Mouse (Mus musculus) Patski (cell line): ENCODE results near the gene Cplx3. TPM values are rescaled to one million over a fixed set of nuclear protein-coding genes. Genes with fewer than 3 reads are reported as not detected.

ENCODE experiments used
- ATAC-seq: fragments of 100-300 bp; one replicate; pipeline ENCODE4 v1.8.0; 2021
- CTCF ChIA-PET: fragments of 350-600 bp; sonication (Branson Sonifier 250); formaldehyde crosslinking; loops from one replicate; lab custom pipeline; 2022; ENCODE audit warnings: inconsistent platforms; lab: Charles Lee
- POLR2A ChIA-PET: fragments of 350-600 bp; sonication (Branson Sonifier 250); formaldehyde crosslinking; loops from one replicate; lab custom pipeline; 2022; ENCODE audit warnings: antibody characterized with exemption, inconsistent platforms; lab: Charles Lee
- DNase-seq: peaks from one replicate; pipeline ENCODE4 v3.0.0-alpha.2; 2011; ENCODE audit warnings: low read depth, low spot score
- H3K27me3 ChIP-seq: fragments of 371-371 bp; one replicate; pipeline ENCODE4 v1.5.1; 2021
- CTCF ChIP-seq: fragments of 100-300 bp; IDR thresholded peaks from one replicate; pipeline ENCODE4 v1.5.1; 2021
- in situ Hi-C: fragments of 300-500 bp; cut with MboI; formaldehyde crosslinking; loops from 3 replicates; pipeline ENCODE4 v1.11.1; 2018; ENCODE audit warnings: low pct_unique_long_range_greater_than_20kb, mixed read lengths
- polyA plus RNA-seq: library from polyadenylated mRNA; unstranded; gene quantifications from one replicate; pipeline ENCODE4 v1.2.3, GENCODE M21; 2021

The Cplx3 gene
- polyA plus RNA-seq, 1 experiment from 2014 or later, result 0.72 TPM

DNA sequence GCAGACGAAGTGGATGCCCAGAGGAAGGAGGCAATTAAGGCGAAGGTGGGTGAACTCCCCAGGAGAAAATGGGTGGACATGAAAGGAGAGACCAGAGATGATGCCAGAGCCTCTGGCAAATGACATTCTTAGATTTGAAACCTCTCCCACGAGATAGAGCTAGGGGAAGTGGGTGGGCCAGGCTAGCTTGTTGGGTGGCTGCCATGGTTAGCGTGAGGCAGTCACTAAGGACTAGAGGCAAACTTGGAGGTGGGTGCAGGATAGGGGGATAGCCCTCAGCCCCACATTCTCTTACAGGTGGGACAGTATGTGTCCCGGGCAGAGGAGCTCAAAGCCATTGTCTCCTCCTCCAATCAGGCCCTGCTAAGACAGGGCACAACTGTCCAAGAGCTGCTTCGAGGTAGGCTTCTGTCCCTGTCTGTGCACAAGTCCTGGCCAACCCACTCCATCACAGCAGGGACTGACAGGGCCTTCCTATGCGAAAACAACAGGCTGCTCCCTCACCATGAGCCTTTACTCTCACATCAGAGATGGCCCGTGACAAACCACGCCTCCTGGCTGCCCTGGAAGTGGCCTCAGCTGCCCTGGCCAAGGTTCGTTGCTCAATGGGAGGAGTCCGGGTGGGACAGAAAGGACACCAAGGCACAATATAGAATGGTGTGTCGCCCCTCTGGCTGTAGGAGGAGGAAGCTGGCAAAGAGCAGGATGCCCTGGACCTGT lies 12.5 kb downstream of the Cplx3 start:
- no peak for ATAC-seq
- CTCF ChIA-PET, result interaction anchor here (1.2 kb wide), 1 partner anchor 35 kb away, joined by 4 read pairs; no protein-coding TSS in a partner anchor
- POLR2A ChIA-PET, result interaction anchor here (1.0 kb wide), 1 partner anchor 11 kb away, joined by 3 read pairs; no protein-coding TSS in a partner anchor
- no peaks in the 10 kb centered on the region for H3K27me3 ChIP-seq
- no peak for DNase-seq
- no peak for TF ChIP-seq CTCF
- in situ Hi-C loops, result loop anchor here (5.0 kb wide), 1 partner anchor 59 kb away; the partner anchor contains the start of gene Csk

DNA sequence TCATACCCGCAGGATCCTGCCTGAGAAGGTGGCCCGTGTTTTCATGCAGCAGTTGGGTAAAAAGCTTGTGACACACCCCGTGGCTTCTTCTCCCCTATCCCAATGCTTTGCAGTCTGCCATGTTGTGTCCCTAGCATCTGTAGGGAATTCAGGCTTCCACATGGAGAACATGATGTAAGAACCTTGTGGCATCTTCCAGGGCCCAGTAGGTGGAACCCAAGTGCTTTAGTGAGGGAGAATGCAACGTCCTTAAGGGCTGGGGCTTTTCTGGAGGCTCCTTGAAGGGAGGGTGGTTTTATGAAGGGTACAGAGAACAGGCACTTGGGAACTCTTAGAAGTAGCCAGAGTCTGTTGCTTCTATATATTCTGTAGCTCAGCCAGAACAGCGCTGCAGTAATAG lies 15.4 kb downstream of the Cplx3 start:
- no peak for DNase-seq
- no peak for ATAC-seq
- CTCF ChIA-PET, result interaction anchor here (0.8 to 3.0 kb wide), 7 partner anchors 14 to 65 kb away, joined by 3 to 13 read pairs (median 4); no protein-coding TSS in a partner anchor
- H3K27me3 ChIP-seq, result no peaks in the 10 kb centered on the region
- no peak for TF ChIP-seq CTCF
- POLR2A ChIA-PET, result interaction anchor here (0.8 to 1.4 kb wide), 3 partner anchors 23 to 73 kb away, joined by 3 read pairs; partner anchors contain the start of gene Lman1l
- in situ Hi-C loops, result loop anchor here (5.0 kb wide), 1 partner anchor 62 kb away; the partner anchor contains the start of gene Csk

DNA sequence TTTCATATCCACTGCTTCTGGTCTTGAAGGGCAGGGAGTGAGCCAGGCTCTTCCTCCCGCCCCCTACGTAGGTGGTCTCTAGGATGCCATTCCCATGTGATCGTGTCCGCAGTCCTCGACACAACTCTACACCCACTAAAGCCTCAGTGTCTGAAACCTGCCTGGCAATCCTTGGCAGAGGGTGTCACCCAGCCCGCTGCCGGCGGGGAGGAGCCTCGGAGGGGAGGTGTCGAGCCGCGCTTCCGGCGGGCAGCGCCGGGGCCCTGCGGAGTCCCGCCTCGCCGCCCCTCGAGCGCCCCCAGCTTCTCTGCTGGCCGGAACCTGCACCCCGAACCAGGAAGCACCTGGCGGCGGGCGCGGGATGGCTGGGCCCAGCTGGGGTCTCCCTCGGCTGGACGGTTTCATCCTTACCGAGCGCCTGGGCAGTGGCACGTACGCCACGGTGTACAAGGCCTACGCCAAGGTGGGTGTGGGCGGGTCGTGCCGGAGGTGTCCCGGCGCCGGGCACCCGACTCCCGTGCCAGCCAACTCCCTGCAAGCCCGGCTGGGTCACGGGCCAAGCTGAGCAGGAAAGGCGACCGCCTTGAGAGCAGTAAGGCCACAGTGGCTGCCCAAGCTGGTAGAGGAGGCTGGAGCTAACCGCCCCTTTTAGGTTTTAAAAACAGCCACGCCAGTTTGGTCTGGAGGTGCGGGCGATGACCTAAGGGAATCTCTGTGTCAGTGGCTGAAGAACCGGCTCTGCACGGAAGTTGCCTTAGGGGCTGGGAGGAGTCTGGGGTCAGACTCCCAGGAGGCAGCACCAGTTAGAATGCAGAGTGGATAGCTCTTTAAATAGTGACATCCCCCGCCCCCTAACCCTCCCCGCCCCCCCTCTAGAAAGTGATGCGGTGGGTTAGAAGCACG lies 16.6 kb downstream of the Cplx3 start, which contains the start of gene Ulk3:
Gene Ulk3, plus strand, starts transcription at position 229 of the 903 bp plus-strand sequence.
- POLR2A ChIA-PET, result interaction anchor here (0.7 kb wide), 1 partner anchor 37 kb away, joined by 3 read pairs; no protein-coding TSS in a partner anchor
- DNase-seq (no peak), ATAC-seq (peak; percentile 83)
- in situ Hi-C loops, result loop anchor here (5.0 kb wide), 1 partner anchor 63 kb away; the partner anchor contains the start of gene Csk
- H3K27me3 ChIP-seq, result no peaks in the 10 kb centered on the region
- no peak for TF ChIP-seq CTCF
- CTCF ChIA-PET, result interaction anchor here (1.8 to 3.0 kb wide), 2 partner anchors 50 to 66 kb away, joined by 6 to 13 read pairs; no protein-coding TSS in a partner anchor

DNA sequence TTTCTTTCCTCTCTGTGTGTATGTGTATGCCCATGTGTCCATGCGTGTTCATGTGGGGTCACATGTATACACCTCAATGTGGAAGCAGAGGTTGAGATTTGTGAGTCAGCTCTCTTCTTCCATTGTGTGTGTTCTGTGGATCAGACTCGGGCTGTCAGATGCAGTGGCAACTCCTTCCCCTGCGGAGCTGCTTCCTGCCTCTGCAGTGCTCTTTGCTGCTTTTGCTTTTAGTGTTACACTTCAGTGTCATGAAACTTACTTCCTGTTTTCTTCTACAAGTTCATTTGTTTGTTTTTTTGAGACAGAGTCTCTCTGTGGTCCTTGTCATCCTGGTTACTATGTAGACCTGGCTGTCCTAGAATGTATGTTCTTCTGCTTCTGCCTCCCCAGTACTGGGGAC lies 21.1 kb downstream of the Cplx3 start:
- no peak for TF ChIP-seq CTCF
- ChIA-PET CTCF (interaction anchor here (0.9 kb wide), 1 partner anchor 34 kb away, joined by 3 read pairs; no protein-coding TSS in a partner anchor), POLR2A (no interaction called here)
- in situ Hi-C loops, result no loop called here
- no peaks in the 10 kb centered on the region for H3K27me3 ChIP-seq
- ATAC-seq (no peak), DNase-seq (no peak)

DNA sequence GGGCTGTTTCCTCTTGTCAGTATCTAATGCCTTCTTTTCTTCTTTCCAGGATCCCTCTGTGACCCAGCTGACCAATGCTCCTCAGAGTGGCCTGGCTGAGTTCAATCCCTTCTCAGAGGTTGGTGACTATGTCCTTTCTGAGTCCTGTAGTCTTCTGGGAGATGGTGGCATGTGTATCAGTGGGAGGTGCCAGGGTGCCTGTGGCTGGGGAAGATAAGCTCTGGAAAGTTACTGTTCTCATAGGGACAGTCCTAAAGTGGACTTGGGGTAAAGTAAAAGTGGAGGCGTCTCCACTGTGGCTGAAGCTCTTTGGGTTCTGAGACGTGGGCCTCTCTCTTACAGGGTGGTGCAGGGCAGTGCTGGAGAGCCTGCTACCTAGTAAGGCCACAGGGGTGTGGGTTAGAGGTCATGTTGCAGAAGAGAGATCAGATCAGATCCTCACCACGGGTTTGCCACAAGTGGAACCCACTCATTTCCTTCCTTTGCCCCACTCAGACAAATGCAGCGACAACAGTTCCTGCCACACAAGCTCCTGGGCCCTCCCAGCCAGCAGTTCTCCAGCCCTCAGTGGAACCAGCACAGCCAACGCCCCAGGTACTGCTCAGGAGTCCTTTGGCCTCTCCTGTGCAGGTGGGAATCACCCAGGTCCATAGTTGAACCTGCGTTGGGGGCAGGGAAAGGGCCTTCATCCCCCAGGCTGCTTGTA lies 28.8 kb downstream of the Cplx3 start:
- DNase-seq (no peak), ATAC-seq (no peak)
- no peak for TF ChIP-seq CTCF
- no peaks in the 10 kb centered on the region for H3K27me3 ChIP-seq
- CTCF ChIA-PET, result interaction anchor here (1.7 kb wide), 1 partner anchor 10 kb away, joined by 3 read pairs; no protein-coding TSS in a partner anchor
- in situ Hi-C loops, result no loop called here
- POLR2A ChIA-PET, result no interaction called here

DNA sequence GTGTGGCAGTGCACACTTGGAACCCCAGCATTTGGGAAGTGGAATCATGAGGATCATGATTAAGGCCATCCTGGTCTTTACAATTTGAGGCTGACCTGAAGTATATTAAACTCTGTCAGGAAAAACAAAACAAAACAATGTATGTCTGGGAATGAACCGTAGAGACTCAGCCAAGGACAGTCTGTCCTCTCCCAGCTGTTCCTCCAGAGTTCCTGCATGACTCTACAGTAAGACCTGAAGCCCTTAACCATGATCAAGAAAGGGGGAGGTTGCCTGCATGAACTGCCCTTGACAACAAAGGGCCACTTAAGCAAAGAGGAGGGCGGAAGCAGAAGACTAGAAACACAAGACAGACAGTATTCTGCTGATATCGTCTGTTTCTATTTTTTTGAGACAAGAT lies 30.5 kb downstream of the Cplx3 start:
- in situ Hi-C loops, result no loop called here
- DNase-seq (no peak), ATAC-seq (no peak)
- ChIA-PET POLR2A (interaction anchor here (0.9 kb wide), 1 partner anchor 9 kb away, joined by 4 read pairs; no protein-coding TSS in a partner anchor), CTCF (no interaction called here)
- no peaks in the 10 kb centered on the region for H3K27me3 ChIP-seq
- no peak for TF ChIP-seq CTCF

DNA sequence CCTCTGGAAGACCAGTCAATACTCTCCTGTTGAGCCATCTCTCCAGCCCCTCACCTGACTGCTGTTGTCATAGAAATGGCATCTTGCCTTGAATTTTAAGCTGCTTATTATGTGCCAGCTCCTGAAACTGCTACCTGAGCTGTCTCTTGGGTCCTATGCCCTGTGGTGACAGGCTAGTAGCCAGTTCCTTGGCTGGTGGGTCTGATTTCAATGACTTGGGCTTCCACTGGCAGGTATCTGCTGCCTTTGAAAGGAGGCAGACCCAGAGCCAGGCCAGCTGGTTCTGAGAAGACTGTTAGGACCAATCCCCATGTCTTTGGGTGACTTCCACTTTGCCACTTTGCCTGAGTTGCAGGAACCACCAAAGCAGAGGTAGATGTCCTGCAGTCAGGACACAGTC lies 31.7 kb downstream of the Cplx3 start:
- no peak for TF ChIP-seq CTCF
- H3K27me3 ChIP-seq, result no peaks in the 10 kb centered on the region
- in situ Hi-C loops, result no loop called here
- ATAC-seq (no peak), DNase-seq (no peak)
- CTCF ChIA-PET, result no interaction called here
- POLR2A ChIA-PET, result no interaction called here

DNA sequence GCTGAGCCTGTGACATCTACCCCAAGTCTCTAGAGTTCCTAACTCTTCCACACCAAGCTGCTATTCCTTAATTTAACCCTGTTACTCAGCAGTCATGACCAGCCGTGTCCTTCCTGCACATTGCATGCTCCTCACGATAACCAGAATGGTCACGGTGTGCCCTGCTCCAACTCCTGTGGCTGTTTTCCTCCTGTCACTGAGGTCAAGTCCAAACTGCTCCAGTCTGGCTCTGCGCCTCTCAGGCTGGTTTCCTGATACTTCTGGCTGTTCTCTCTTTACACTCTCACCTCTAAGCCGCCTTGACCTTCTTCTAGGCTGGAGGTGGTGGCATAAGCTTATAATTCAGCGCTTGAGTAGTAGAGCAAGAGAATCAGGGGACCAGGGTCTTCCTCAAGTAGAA lies 37.6 kb downstream of the Cplx3 start:
- no peak for TF ChIP-seq CTCF
- H3K27me3 ChIP-seq, result no peaks in the 10 kb centered on the region
- ChIA-PET CTCF (no interaction called here), POLR2A (no interaction called here)
- in situ Hi-C loops, result no loop called here
- ATAC-seq (no peak), DNase-seq (no peak)

DNA sequence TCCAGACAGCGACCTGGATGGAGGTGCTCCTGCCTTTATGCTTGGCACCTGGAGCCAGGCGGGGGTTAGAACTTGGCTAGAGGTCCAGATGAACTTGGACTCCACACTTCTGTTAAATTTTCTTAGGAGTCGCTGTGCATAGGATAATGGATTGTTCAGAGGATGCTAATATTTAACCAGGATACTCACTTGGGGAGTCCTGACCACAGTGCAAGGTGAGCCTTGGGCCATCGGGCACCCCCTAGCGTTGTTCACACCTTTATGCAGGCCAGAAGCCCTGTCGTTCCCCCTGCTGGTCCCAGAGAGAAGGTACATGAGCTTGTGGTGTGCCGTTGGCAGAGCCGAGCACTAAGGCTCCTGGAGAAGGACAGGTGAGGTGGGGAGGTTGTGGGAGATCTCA lies 39.2 kb downstream of the Cplx3 start:
- no peaks in the 10 kb centered on the region for H3K27me3 ChIP-seq
- ChIA-PET POLR2A (interaction anchor here (1.1 kb wide), 1 partner anchor 9 kb away, joined by 4 read pairs; no protein-coding TSS in a partner anchor), CTCF (no interaction called here)
- no peak for DNase-seq
- in situ Hi-C loops, result no loop called here
- ATAC-seq, result no peak
- TF ChIP-seq CTCF, result peak; percentile 58
